Mouse (Mus musculus): ENCODE data around the gene Sec61a1. TPM values are rescaled to one million over a fixed set of nuclear protein-coding genes. Genes with fewer than 3 reads are reported as not detected.
A peak's percentile ranks its signal among the peaks of the same experiment; 100 is the strongest.

Sec61a1 gene
- polyA plus RNA-seq, 1 experiment: not detected

GRCm38 (mm10) chr6:88500405-88500767, 18.3 kb downstream of the Sec61a1 start:
- TF ChIP-seq POLR2A (IDR thresholded peaks at IDR 0.05; ENCODE audit: insufficient read depth, low read depth, low read length) (no peak), CTCF (IDR thresholded peaks at IDR 0.05; ENCODE audit: insufficient read depth, low read depth, low read length) (no peak)
- peaks cover 9% of the 10 kb centered on the region; the same call in 1 of the 2 replicates for H3K4me1 ChIP-seq (ENCODE audit: control insufficient read depth, insufficient read depth, low read length)
- no peak overlapping the region for H3K27ac ChIP-seq (ENCODE audit: insufficient read depth, low read depth, low read length)
- H3K4me3 ChIP-seq (ENCODE audit: insufficient read depth, low read depth, low read length): peak overlapping the region; percentile 59
- 7% methylated on average over 3 of the region's 3 CpGs for WGBS

GRCm38 (mm10) chr6:88499481-88500404, 19.0 kb downstream of the Sec61a1 start:
- TF ChIP-seq CTCF (IDR thresholded peaks at IDR 0.05; ENCODE audit: insufficient read depth, low read depth, low read length): peak; percentile 85
- TF ChIP-seq POLR2A (IDR thresholded peaks at IDR 0.05; ENCODE audit: insufficient read depth, low read depth, low read length): peak; percentile 30; the same call in 1 of the 2 replicates
- WGBS: 4% methylated on average over 76 of the region's 76 CpGs
- H3K4me1 ChIP-seq (ENCODE audit: control insufficient read depth, insufficient read depth, low read length): peaks cover 9% of the 10 kb centered on the region; the same call in 1 of the 2 replicates
- H3K27ac ChIP-seq (ENCODE audit: insufficient read depth, low read depth, low read length): no peak overlapping the region
- H3K4me3 ChIP-seq (ENCODE audit: insufficient read depth, low read depth, low read length): peak overlapping the region; percentile 59

GRCm38 (mm10) chr6:88493712-88494111, 25.0 kb downstream of the Sec61a1 start:
- Histone ChIP-seq H3K4me3 (ENCODE audit: insufficient read depth, low read depth, low read length) (no peak overlapping the region), H3K27ac (ENCODE audit: insufficient read depth, low read depth, low read length) (no peak overlapping the region), H3K4me1 (ENCODE audit: control insufficient read depth, insufficient read depth, low read length) (peaks cover 3% of the 10 kb centered on the region)
- 76% methylated on average over 6 of the region's 6 CpGs for WGBS
- TF ChIP-seq CTCF (IDR thresholded peaks at IDR 0.05; ENCODE audit: insufficient read depth, low read depth, low read length): no peak
- no peak for TF ChIP-seq POLR2A (IDR thresholded peaks at IDR 0.05; ENCODE audit: insufficient read depth, low read depth, low read length)

GRCm38 (mm10) chr6:88490629-88491354, 27.9 kb downstream of the Sec61a1 start:
- TF ChIP-seq CTCF (IDR thresholded peaks at IDR 0.05; ENCODE audit: insufficient read depth, low read depth, low read length) (no peak), POLR2A (IDR thresholded peaks at IDR 0.05; ENCODE audit: insufficient read depth, low read depth, low read length) (no peak)
- no peak overlapping the region for H3K4me3 ChIP-seq (ENCODE audit: insufficient read depth, low read depth, low read length)
- H3K27ac ChIP-seq (ENCODE audit: insufficient read depth, low read depth, low read length): no peak overlapping the region
- peaks cover 9% of the 10 kb centered on the region for H3K4me1 ChIP-seq (ENCODE audit: control insufficient read depth, insufficient read depth, low read length)
- 63% methylated on average over 12 of the region's 12 CpGs for whole genome bisulfite sequencing

GRCm38 (mm10) chr6:88489834-88490233, 28.9 kb downstream of the Sec61a1 start:
- TF ChIP-seq CTCF (IDR thresholded peaks at IDR 0.05; ENCODE audit: insufficient read depth, low read depth, low read length): no peak
- TF ChIP-seq POLR2A (IDR thresholded peaks at IDR 0.05; ENCODE audit: insufficient read depth, low read depth, low read length): no peak
- H3K4me3 ChIP-seq (ENCODE audit: insufficient read depth, low read depth, low read length): no peak overlapping the region
- no peak overlapping the region for H3K27ac ChIP-seq (ENCODE audit: insufficient read depth, low read depth, low read length)
- peaks cover 9% of the 10 kb centered on the region for H3K4me1 ChIP-seq (ENCODE audit: control insufficient read depth, insufficient read depth, low read length)
- 87% methylated on average over 6 of the region's 6 CpGs for WGBS

GRCm38 (mm10) chr6:88489026-88489425, 29.7 kb downstream of the Sec61a1 start:
- no peak for TF ChIP-seq POLR2A (IDR thresholded peaks at IDR 0.05; ENCODE audit: insufficient read depth, low read depth, low read length)
- TF ChIP-seq CTCF (IDR thresholded peaks at IDR 0.05; ENCODE audit: insufficient read depth, low read depth, low read length): no peak
- Histone ChIP-seq H3K27ac (ENCODE audit: insufficient read depth, low read depth, low read length) (no peak overlapping the region), H3K4me3 (ENCODE audit: insufficient read depth, low read depth, low read length) (no peak overlapping the region), H3K4me1 (ENCODE audit: control insufficient read depth, insufficient read depth, low read length) (peaks cover 9% of the 10 kb centered on the region)
- WGBS: 71% methylated on average over 7 of the region's 7 CpGs

GRCm38 (mm10) chr6:88486893-88487292, 31.8 kb downstream of the Sec61a1 start:
- Histone ChIP-seq H3K27ac (ENCODE audit: insufficient read depth, low read depth, low read length) (no peak overlapping the region), H3K4me3 (ENCODE audit: insufficient read depth, low read depth, low read length) (no peak overlapping the region), H3K4me1 (ENCODE audit: control insufficient read depth, insufficient read depth, low read length) (peaks cover 18% of the 10 kb centered on the region)
- WGBS: 21% methylated on average over 8 of the region's 8 CpGs
- TF ChIP-seq CTCF (IDR thresholded peaks at IDR 0.05; ENCODE audit: insufficient read depth, low read depth, low read length) (peak; percentile 43; the same call in 1 of the 2 replicates), POLR2A (IDR thresholded peaks at IDR 0.05; ENCODE audit: insufficient read depth, low read depth, low read length) (no peak)

- peaks cover 18% of the 10 kb centered on the region for H3K4me1 ChIP-seq (ENCODE audit: control insufficient read depth, insufficient read depth, low read length)
- H3K4me3 ChIP-seq (ENCODE audit: insufficient read depth, low read depth, low read length): no peak overlapping the region
- TF ChIP-seq CTCF (IDR thresholded peaks at IDR 0.05; ENCODE audit: insufficient read depth, low read depth, low read length) (no peak), POLR2A (IDR thresholded peaks at IDR 0.05; ENCODE audit: insufficient read depth, low read depth, low read length) (no peak)
- 87% methylated on average over 6 of the region's 6 CpGs for WGBS
- H3K27ac ChIP-seq (ENCODE audit: insufficient read depth, low read depth, low read length): no peak overlapping the region
Measured at GRCm38 (mm10) chr6:88485378-88485777, 33.3 kb downstream of the Sec61a1 start.

GRCm38 (mm10) chr6:88483913-88484312, 34.8 kb downstream of the Sec61a1 start:
- H3K4me3 ChIP-seq (ENCODE audit: insufficient read depth, low read depth, low read length): no peak overlapping the region

More at GRCm38 (mm10) chr6:88483913-88484312, 34.8 kb downstream of the Sec61a1 start:
- H3K27ac ChIP-seq (ENCODE audit: insufficient read depth, low read depth, low read length): no peak overlapping the region
- peaks cover 17% of the 10 kb centered on the region for H3K4me1 ChIP-seq (ENCODE audit: control insufficient read depth, insufficient read depth, low read length)
- TF ChIP-seq POLR2A (IDR thresholded peaks at IDR 0.05; ENCODE audit: insufficient read depth, low read depth, low read length): no peak
- no peak for TF ChIP-seq CTCF (IDR thresholded peaks at IDR 0.05; ENCODE audit: insufficient read depth, low read depth, low read length)
